Mouse (Mus musculus) urinary bladder, postnatal 0 days (tissue): ENCODE results near the gene Cyren. TPM values are rescaled to one million over a fixed set of nuclear protein-coding genes. Genes with fewer than 3 reads are reported as not detected.

Experiments
- polyA plus RNA-seq: library from polyadenylated mRNA; unstranded; fragments of >200 nt; fragmentation: Nextera tagmentation; extraction: Ambion mirVana; gene quantifications from 2 replicates; pipeline ENCODE4 v1.2.1, GENCODE M21; 2015

Cyren gene
- 5.3 and 5.6 TPM in 2 replicates for polyA plus RNA-seq

GRCm38 (mm10) chr6:34877509-34878321, at the start of gene Cyren:
Gene Cyren, minus strand, starts transcription at chr6:34878060.

GRCm38 (mm10) chr6:34919956-34920355, 42.1 kb upstream of the Cyren start, which contains the start of gene Stra8:
Gene Stra8, plus strand, starts transcription at chr6:34920163.

GRCm38 (mm10) chr6:34910371-34911219, 32.7 kb upstream of the Cyren start, which contains the start of gene Wdr91:
Gene Wdr91, minus strand, starts transcription at chr6:34910876.

GRCm38 (mm10) chr6:34862791-34863403, 15.0 kb downstream of the Cyren start, which contains the start of gene Tmem140:
Gene Tmem140, plus strand, starts transcription at chr6:34863146.

Other genes starting within 250 kb of the Cyren start
- gene Agbl3, start 97.6 kb downstream of the Cyren start, polyA plus RNA-seq: 6.2 and 6.9 TPM in 2 replicates
- gene Tmem140, start 14.9 kb downstream of the Cyren start, polyA plus RNA-seq: 7.5 and 10.0 TPM in 2 replicates
- gene Wdr91, start 32.8 kb upstream of the Cyren start, polyA plus RNA-seq: 4.9 and 5.2 TPM in 2 replicates
- not detected in 2 replicates for gene Stra8, start 42.1 kb upstream of the Cyren start, polyA plus RNA-seq
- gene Slc23a4, start 110.3 kb upstream of the Cyren start, polyA plus RNA-seq: 1.4 and 2.3 TPM in 2 replicates